In the genomic region with DNA sequence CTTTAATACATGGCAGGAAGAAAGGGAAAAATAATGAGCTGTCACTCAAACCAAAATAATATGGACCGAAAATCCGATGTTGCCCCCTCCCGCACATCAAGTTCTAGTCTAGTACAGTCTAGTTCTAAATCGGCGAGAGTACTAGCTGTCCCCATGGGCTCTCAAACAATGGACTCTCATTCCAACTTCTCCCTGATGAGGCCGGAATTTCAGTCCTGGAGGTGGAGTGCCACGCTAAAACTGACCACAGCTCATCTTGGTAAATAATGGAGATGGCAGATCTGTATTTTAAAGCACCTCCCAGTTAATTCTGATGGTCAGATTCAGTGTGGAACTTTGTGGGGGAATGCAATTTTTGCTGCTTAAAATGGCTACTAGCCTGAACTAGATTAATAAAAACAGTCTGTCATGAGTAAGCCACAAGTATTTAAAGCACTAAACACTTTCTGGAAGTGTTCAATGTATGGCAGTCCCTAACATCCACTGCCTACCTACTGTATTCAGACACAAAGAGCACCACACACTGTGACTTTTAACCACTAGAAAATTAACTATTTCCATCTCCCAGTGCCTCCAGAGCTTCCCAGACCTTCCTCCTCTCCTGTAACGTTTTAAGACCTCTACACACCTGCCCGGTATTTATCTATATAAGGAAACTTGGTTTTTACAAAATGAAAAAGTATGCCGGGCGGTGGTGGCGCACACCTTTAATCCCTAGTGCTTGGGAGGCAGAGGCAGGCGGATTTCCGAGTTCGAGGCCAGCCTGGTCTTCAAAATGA, we compare ENCODE assay signal across 8 mouse cellular contexts. TPM values are rescaled to one million over a fixed set of nuclear protein-coding genes. Genes with fewer than 3 reads are reported as not detected.
A peak's percentile ranks its signal among the peaks of the same experiment; 100 is the strongest.
DNase-seq lines count a peak whose midpoint lies in the region; ATAC-seq and TF ChIP-seq lines count a peak whose summit lies in the region.

No protein-coding gene starts in this region.

- H3K27me3 ChIP-seq in hindbrain, embryonic 10.5 days (ENCODE audit: insufficient read depth, poor library complexity, severe bottlenecking): no peaks in the 10 kb centered on the region
- no peaks in the 10 kb centered on the region for H3K27me3 ChIP-seq in liver, embryonic 16.5 days (ENCODE audit: control insufficient read depth, insufficient read depth, low read depth, low read length)
- H3K27me3 ChIP-seq in stomach, postnatal 0 days (ENCODE audit: control insufficient read depth, insufficient read depth, low read length): no peaks in the 10 kb centered on the region

- H3K36me3 ChIP-seq in hindbrain, embryonic 10.5 days: no peaks in the 10 kb centered on the region
- no peaks in the 10 kb centered on the region for H3K36me3 ChIP-seq in liver, embryonic 16.5 days (ENCODE audit: control insufficient read depth, insufficient read depth)
- H3K36me3 ChIP-seq in stomach, postnatal 0 days (ENCODE audit: control insufficient read depth, insufficient read depth, low read length): no peaks in the 10 kb centered on the region

- no peak for TF ChIP-seq EP300 in stomach, postnatal 0 days (optimal IDR thresholded peaks at IDR 0.05)

- no peak for TF ChIP-seq CTCF in lung, adult 2 months (IDR thresholded peaks at IDR 0.05; ENCODE audit: insufficient read depth, low read length)
- no peak for TF ChIP-seq CTCF in stomach, postnatal 0 days (IDR thresholded peaks at IDR 0.05; ENCODE audit: low read depth)

- H3K9ac ChIP-seq in liver, embryonic 16.5 days (ENCODE audit: low read depth, low read length): peak overlapping the region; percentile 99
- peak overlapping the region; percentile 100 for H3K9ac ChIP-seq in stomach, postnatal 0 days (ENCODE audit: low read length)

- no peak for ATAC-seq in liver, embryonic 16.5 days (ENCODE audit: low read depth)
- ATAC-seq in stomach, postnatal 0 days (ENCODE audit: low FRiP score, low TSS enrichment): no peak

- peaks cover 22% of the 10 kb centered on the region for H3K4me1 ChIP-seq in lung, adult 2 months (ENCODE audit: control insufficient read depth, insufficient read depth, low read length)
- H3K4me1 ChIP-seq in hindbrain, embryonic 10.5 days (replicated peaks): peaks cover 38% of the 10 kb centered on the region
- H3K4me1 ChIP-seq in liver, embryonic 16.5 days (ENCODE audit: control insufficient read depth, low read depth, low read length): peaks cover 34% of the 10 kb centered on the region
- no peaks in the 10 kb centered on the region; the same call in none of the 2 replicates for H3K4me1 ChIP-seq in stomach, postnatal 0 days (replicated peaks; ENCODE audit: control insufficient read depth, insufficient read depth)

- DNase-seq in lung, adult 2 months: peak; percentile 33
- DNase-seq in lung, postnatal 25 days (ENCODE audit: low spot score): no peak
- DNase-seq in cerebellum, adult 9-11 months: peak; percentile 55
- no peak for DNase-seq in hindbrain, embryonic 10.5 days (ENCODE audit: low spot score)
- DNase-seq in stomach, postnatal 0 days (ENCODE audit: low spot score): no peak
- no peak for DNase-seq in right cerebral cortex, postnatal 36 days (ENCODE audit: low spot score in 2 of 2)
- no peak for DNase-seq in yolk sac, embryonic 10.5 days (ENCODE audit: low spot score)

- peak overlapping the region; percentile 100 for H3K27ac ChIP-seq in hindbrain, embryonic 10.5 days
- peak overlapping the region; percentile 97 for H3K27ac ChIP-seq in liver, embryonic 16.5 days (ENCODE audit: low read length)
- H3K27ac ChIP-seq in stomach, postnatal 0 days (replicated peaks): peak overlapping the region; percentile 100

- 20% methylated on average over 15 of the region's 15 CpGs for WGBS in lung, adult 2 months
- WGBS in hindbrain, embryonic 10.5 days: 75% methylated on average over 15 of the region's 15 CpGs
- WGBS in liver, embryonic 16.5 days (ENCODE audit: insufficient replicate concordance): 53% methylated on average over 15 of the region's 15 CpGs
- 35% methylated on average over 15 of the region's 15 CpGs for WGBS in stomach, postnatal 0 days

- TF ChIP-seq POLR2A in lung, adult 2 months (IDR thresholded peaks at IDR 0.05; ENCODE audit: borderline replicate concordance, extremely low read depth, low read depth, low read length): 0 out of 2 replicates have a peak, but pooled peaks have one; percentile 5

- peak overlapping the region; percentile 100 for H3K4me3 ChIP-seq in lung, adult 2 months (replicated peaks; ENCODE audit: extremely low read depth, low read depth, low read length)
- peak overlapping the region; percentile 94 for H3K4me3 ChIP-seq in hindbrain, embryonic 10.5 days
- H3K4me3 ChIP-seq in liver, embryonic 16.5 days (ENCODE audit: low read depth, low read length): peak overlapping the region; percentile 86
- H3K4me3 ChIP-seq in stomach, postnatal 0 days (ENCODE audit: low read depth, low read length): peak overlapping the region; percentile 99

- H3K4me2 ChIP-seq in liver, embryonic 16.5 days (ENCODE audit: low read depth, low read length): peak overlapping the region; percentile 73
- peak overlapping the region; percentile 62 for H3K4me2 ChIP-seq in stomach, postnatal 0 days (replicated peaks; ENCODE audit: low read depth)

- H3K9me3 ChIP-seq in hindbrain, embryonic 10.5 days: no peaks in the 10 kb centered on the region
- H3K9me3 ChIP-seq in liver, embryonic 16.5 days (replicated peaks; ENCODE audit: control insufficient read depth, low read length): no peaks in the 10 kb centered on the region
- H3K9me3 ChIP-seq in stomach, postnatal 0 days (ENCODE audit: control insufficient read depth, low read length): no peaks in the 10 kb centered on the region

RNA-seq across cellular contexts. Expression of a gene that starts 2.8 kb away (rescaled TPM):
- polyA plus RNA-seq in lung, adult 2 months (2012; rRNA removed): 11.8 and 16.3 TPM in 2 replicates
- 3.8 and 4.2 TPM in 2 replicates for polyA plus RNA-seq in hindbrain, embryonic 10.5 days (2016; fragmentation: Nextera tagmentation; extraction: Ambion mirVana)
- 2.4 and 2.5 TPM in 2 replicates for polyA plus RNA-seq in liver, embryonic 16.5 days (2015; fragmentation: Nextera tagmentation; extraction: Ambion mirVana)
- 2.3 and 2.8 TPM in 2 replicates for polyA plus RNA-seq in stomach, postnatal 0 days (2015; fragmentation: Nextera tagmentation; extraction: Ambion mirVana)

RNA-seq across cellular contexts. Expression of a gene that starts 35.0 kb away (rescaled TPM):
- 17.9 and 20.8 TPM in 2 replicates for polyA plus RNA-seq in lung, adult 2 months (2012; rRNA removed)
- 55.1 and 80.2 TPM in 2 replicates for polyA plus RNA-seq in hindbrain, embryonic 10.5 days (2016; fragmentation: Nextera tagmentation; extraction: Ambion mirVana)
- polyA plus RNA-seq in liver, embryonic 16.5 days (2015; fragmentation: Nextera tagmentation; extraction: Ambion mirVana): 15.5 and 16.3 TPM in 2 replicates
- polyA plus RNA-seq in stomach, postnatal 0 days (2015; fragmentation: Nextera tagmentation; extraction: Ambion mirVana): 42.2 and 45.5 TPM in 2 replicates

RNA-seq across cellular contexts. Expression of a gene that starts 54.7 kb away (rescaled TPM):
- polyA plus RNA-seq in lung, adult 2 months (2012; rRNA removed): not detected in 2 replicates
- polyA plus RNA-seq in hindbrain, embryonic 10.5 days (2016; fragmentation: Nextera tagmentation; extraction: Ambion mirVana): not detected in 2 replicates
- polyA plus RNA-seq in liver, embryonic 16.5 days (2015; fragmentation: Nextera tagmentation; extraction: Ambion mirVana): not detected in 2 replicates
- polyA plus RNA-seq in stomach, postnatal 0 days (2015; fragmentation: Nextera tagmentation; extraction: Ambion mirVana): not detected in 2 replicates

Comparison
In these comparisons a context has a peak if more than half of its experiments do, and no peak if none do; other contexts are left out.
1. DNase-seq: peak in lung, adult 2 months (single experiment) and cerebellum, adult 9-11 months (single experiment); none in lung, postnatal 25 days (single experiment), hindbrain, embryonic 10.5 days (single experiment), stomach, postnatal 0 days (single experiment), right cerebral cortex, postnatal 36 days (0 of 2) and yolk sac, embryonic 10.5 days (single experiment).
2. Peak in every context shown above with its lines, with median percentiles within 50 percentile points of each other: H3K4me3 ChIP-seq and H3K27ac ChIP-seq.